27 mouse cellular contexts compared by ENCODE assay signal in the genomic region with DNA sequence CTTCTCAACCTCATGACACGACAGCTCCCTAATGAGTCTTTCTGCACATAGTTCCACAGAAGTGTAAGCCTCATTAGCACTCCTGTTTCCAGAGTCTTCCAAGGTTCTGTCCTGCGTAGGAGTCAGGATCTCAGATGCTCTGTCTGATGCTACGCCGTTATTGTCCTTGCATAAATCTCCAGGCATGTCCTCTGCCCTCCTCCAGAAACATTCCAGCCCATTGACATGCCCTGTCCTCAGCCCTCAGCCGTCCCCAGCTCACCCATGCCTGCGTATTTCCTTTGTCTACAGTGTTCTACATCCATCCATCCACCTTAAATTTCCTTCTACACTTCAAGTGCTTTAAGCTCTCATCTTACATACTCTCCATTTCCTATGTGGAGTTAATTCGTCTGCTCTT. TPM values are rescaled to one million over a fixed set of nuclear protein-coding genes. Genes with fewer than 3 reads are reported as not detected.
DNase-seq lines count a peak whose midpoint lies in the region; ATAC-seq lines count a peak whose summit lies in the region.
"Had no signal": no experiment of that assay in that cellular context is flagged by ENCODE, and none has a peak within 500 bp of the region (broad histone marks: within the 10 kb centered on the region; RNA-seq: fewer than 3 reads in every experiment).

No protein-coding gene starts in this region.

- WGBS in kidney, embryonic 16.5 days: 54% methylated on average over 7 of the region's 7 CpGs
- 81% methylated on average over 7 of the region's 7 CpGs for WGBS in heart, embryonic 10.5 days

- no peaks in the 10 kb centered on the region for H3K27me3 ChIP-seq in kidney, embryonic 16.5 days (ENCODE audit: insufficient read depth, low read length)
- no peaks in the 10 kb centered on the region for H3K27me3 ChIP-seq in heart, embryonic 10.5 days (ENCODE audit: insufficient read depth, poor library complexity, severe bottlenecking)
- H3K27me3 ChIP-seq: embryonic facial prominence, embryonic 12.5 days; embryonic facial prominence, embryonic 15.5 days; heart, embryonic 13.5 days had no signal

- ATAC-seq in kidney, embryonic 16.5 days (ENCODE audit: low FRiP score, low TSS enrichment): peak; percentile 51; the same call in 1 of the 2 replicates
- ATAC-seq: forebrain, embryonic 14.5 days; hindbrain, postnatal 0 days; inflammation-experienced regulatory T-cells, adult 6 months; intestine, embryonic 16.5 days; Patski had no signal

- DNase-seq in adrenal gland, adult 2 months: peak; percentile 55
- DNase-seq in adrenal gland, postnatal 4 days (ENCODE audit: low spot score in 2 of 2): no peak
- no peak for DNase-seq in kidney, postnatal 14 days
- DNase-seq in adrenal gland, postnatal 10 days: peak; percentile 26
- peak; percentile 40 for DNase-seq in adrenal gland, postnatal 36 days
- DNase-seq in heart, embryonic 10.5 days (ENCODE audit: low spot score): no peak
- DNase-seq: B cell, adult 2 months; cerebellum, adult 18-20 months; cerebellum, adult 9-10 months; cerebellum, postnatal 25 days; gastrocnemius, postnatal 25 days; heart, adult 18-20 months; heart, postnatal 14 days; heart, postnatal 4 days had no signal

- H3K9me3 ChIP-seq in kidney, embryonic 16.5 days (ENCODE audit: low read length): no peaks in the 10 kb centered on the region
- H3K9me3 ChIP-seq in heart, embryonic 10.5 days: no peaks in the 10 kb centered on the region
- H3K9me3 ChIP-seq: embryonic facial prominence, embryonic 12.5 days; embryonic facial prominence, embryonic 15.5 days; heart, embryonic 13.5 days had no signal

- no peak overlapping the region for H3K4me3 ChIP-seq in kidney, embryonic 16.5 days (ENCODE audit: low read length)
- no peak overlapping the region for H3K4me3 ChIP-seq in heart, embryonic 10.5 days
- H3K4me3 ChIP-seq: embryonic facial prominence, embryonic 12.5 days; embryonic facial prominence, embryonic 15.5 days; heart, embryonic 13.5 days had no signal

- H3K4me1 ChIP-seq in kidney, embryonic 16.5 days (ENCODE audit: insufficient read depth, low read length): no peaks in the 10 kb centered on the region
- H3K4me1 ChIP-seq in heart, embryonic 10.5 days: no peaks in the 10 kb centered on the region
- H3K4me1 ChIP-seq: embryonic facial prominence, embryonic 12.5 days; embryonic facial prominence, embryonic 15.5 days; heart, embryonic 13.5 days had no signal

- no peaks in the 10 kb centered on the region for H3K36me3 ChIP-seq in kidney, embryonic 16.5 days (ENCODE audit: insufficient read depth, low read length)
- H3K36me3 ChIP-seq in heart, embryonic 10.5 days: no peaks in the 10 kb centered on the region
- H3K36me3 ChIP-seq: embryonic facial prominence, embryonic 12.5 days; embryonic facial prominence, embryonic 15.5 days; G1E; heart, embryonic 13.5 days had no signal

- H3K27ac ChIP-seq in kidney, embryonic 16.5 days (ENCODE audit: low read length): no peak overlapping the region
- H3K27ac ChIP-seq in heart, embryonic 10.5 days: no peak overlapping the region
- H3K27ac ChIP-seq: embryonic facial prominence, embryonic 12.5 days; embryonic facial prominence, embryonic 15.5 days; heart, embryonic 13.5 days; hindbrain, embryonic 14.5 days; hindbrain, postnatal 0 days had no signal

- H3K9ac ChIP-seq in kidney, embryonic 16.5 days (replicated peaks; ENCODE audit: low read length): no peak overlapping the region
- H3K9ac ChIP-seq: embryonic facial prominence, embryonic 12.5 days; embryonic facial prominence, embryonic 15.5 days; heart, embryonic 13.5 days; hindbrain, embryonic 14.5 days had no signal

- H3K4me2 ChIP-seq in kidney, embryonic 16.5 days (replicated peaks; ENCODE audit: low read depth, low read length): no peak overlapping the region
- H3K4me2 ChIP-seq: embryonic facial prominence, embryonic 12.5 days; embryonic facial prominence, embryonic 15.5 days; heart, embryonic 13.5 days; hindbrain, embryonic 14.5 days had no signal

RNA-seq across cellular contexts. Expression of gene Wasf3, which starts 32.8 kb away (rescaled TPM):
- 10 to 100 TPM; 21.0 to 22.9 TPM for total RNA-seq in adrenal gland, adult 2 months (2021)
- polyA plus RNA-seq in adrenal gland, adult 2 months (2012; rRNA removed): 24.9 and 34.2 TPM in 2 replicates
- 10 to 100 TPM; 21.5 TPM for total RNA-seq in adrenal gland, postnatal 4 days (2021)
- 3.0 and 3.5 TPM in 2 replicates for polyA plus RNA-seq in kidney, embryonic 16.5 days (2015; fragmentation: Nextera tagmentation; extraction: Ambion mirVana)
- total RNA-seq in adrenal gland, postnatal 10 days (2021): 10 to 100 TPM; 13.8 to 14.0 TPM
- total RNA-seq in adrenal gland, postnatal 36 days (2021): 10 to 100 TPM; 29.4 to 32.2 TPM
- polyA plus RNA-seq in heart, embryonic 10.5 days (2016; fragmentation: Nextera tagmentation; extraction: Ambion mirVana): 0.69 and 2.0 TPM in 2 replicates
- total RNA-seq: CH12.LX; common myeloid progenitor, adult 5-6 weeks had no signal
- polyA plus RNA-seq: G1E; inflammation-experienced regulatory T-cells, adult 6 months had no signal

Comparison
In these comparisons a context has a peak if more than half of its experiments do, and no peak if none do; other contexts are left out.
1. DNase-seq: peak in adrenal gland, adult 2 months (single experiment), adrenal gland, postnatal 10 days (single experiment) and adrenal gland, postnatal 36 days (2 of 2); none in adrenal gland, postnatal 4 days (0 of 2), kidney, postnatal 14 days (single experiment) and heart, embryonic 10.5 days (single experiment).